Mouse (Mus musculus): ENCODE data around the gene Rpl10. TPM values are rescaled to one million over a fixed set of nuclear protein-coding genes. Genes with fewer than 3 reads are reported as not detected.
A peak's percentile ranks its signal among the peaks of the same experiment; 100 is the strongest.

Gene Rpl10
- total and polyA plus RNA-seq, 3 experiments = 459 to 3,697 (median 3,137) TPM

- TF ChIP-seq NRF1 (IDR thresholded peaks at IDR 0.05; ENCODE audit: low read depth, low read length) = no peak
Measured at GRCm38 (mm10) chrX:74248651-74249050, 22.0 kb upstream of the Rpl10 start (continued).

GRCm38 (mm10) chrX:74249615-74250014 lies 21.0 kb upstream of the Rpl10 start, which contains the start of gene Flna:
TSS of gene Flna (minus strand) at chrX:74249820.
- Histone ChIP-seq H3K27ac (ENCODE audit: insufficient read depth, low read depth) (0 out of 2 replicates have a peak within 1 kb of the TSS, but pooled peaks have one; percentile 34), H3K79me2 (replicated peaks; ENCODE audit: control insufficient read depth, extremely low read depth, insufficient read depth, poor library complexity, severe bottlenecking) (peaks cover 9% of the 10 kb centered on the region; the same call in 1 of the 2 replicates), H3K4me1 (ENCODE audit: control insufficient read depth in 1 of 2, insufficient read depth in 2 of 2) (peaks cover 2 to 13% of the 10 kb centered on the region in 2 experiments; a peak in 3 of 4 replicates), H3K9me3 (replicated peaks; ENCODE audit: low read length) (no peaks in the 10 kb centered on the region), H3K9ac (ENCODE audit: insufficient read depth, low read depth) (peak within 1 kb of the TSS; percentile 58; the same call in 1 of the 2 replicates), H3K27me3 (replicated peaks) (no peaks in the 10 kb centered on the region), H3K4me3 (replicated peaks in 1 of 3; ENCODE audit: low read depth in 2 of 3, low read length in 2 of 3, poor library complexity in 1 of 3) (peak within 1 kb of the TSS; percentile 21 to 69 (median 32)), H3K36me3 (replicated peaks in 1 of 2; ENCODE audit: control insufficient read depth in 1 of 2, insufficient read depth in 1 of 2, low read length in 1 of 2) (no peaks in the 10 kb centered on the region), H3K4me2 (ENCODE audit: insufficient read depth, low read depth, poor library complexity, severe bottlenecking) (peak within 1 kb of the TSS; percentile 90)
- no peak for DNase-seq (ENCODE audit: extremely low read depth)
- in situ Hi-C loops (cut with MboI; ENCODE audit: low pct_ligation_motif_present, low pct_unique_long_range_greater_than_20kb, low sequenced_read_pairs) = loop anchor here (5.0 to 10.0 kb wide), 2 partner anchors 125 to 163 kb away; partner anchors contain the start of gene Opn1mw
- TF ChIP-seq RAD21 (IDR thresholded peaks at IDR 0.05; ENCODE audit: low read depth, low read length) (no peak; the same call in none of the 2 replicates), CHD2 (IDR thresholded peaks at IDR 0.05; ENCODE audit: low read length) (0 out of 2 replicates have a peak, but pooled peaks have one; percentile 45), ZNF384 (IDR thresholded peaks at IDR 0.05; ENCODE audit: low read depth, low read length) (no peak), MAFK (IDR thresholded peaks at IDR 0.05; ENCODE audit: insufficient replicate concordance, low read length) (no peak), ETS1 (conservative IDR thresholded peaks at IDR 0.05; ENCODE audit: low read depth, low read length) (no peak), PAX5 (IDR thresholded peaks at IDR 0.05; ENCODE audit: low read length) (no peak), ZC3H11A (IDR thresholded peaks at IDR 0.05; ENCODE audit: low read depth, low read length) (no peak), BHLHE40 (IDR thresholded peaks at IDR 0.05; ENCODE audit: low read depth, low read length) (no peak), MYC (IDR thresholded peaks at IDR 0.05; ENCODE audit: low read depth, low read length) (no peak), POLR2A (IDR thresholded peaks at IDR 0.05; ENCODE audit: low read depth, low read length) (peak; percentile 49; the same call in 1 of the 2 replicates), USF2 (conservative IDR thresholded peaks at IDR 0.05; ENCODE audit: low read depth, low read length) (no peak), NELFE (IDR thresholded peaks at IDR 0.05; ENCODE audit: low read depth, low read length) (0 out of 2 replicates have a peak, but pooled peaks have one; percentile 32), USF1 (IDR thresholded peaks at IDR 0.05; ENCODE audit: low read depth, low read length) (no peak), KAT2A (IDR thresholded peaks at IDR 0.05; ENCODE audit: insufficient replicate concordance, low read length) (no peak), NRF1 (IDR thresholded peaks at IDR 0.05; ENCODE audit: low read depth, low read length) (peak; percentile 28; the same call in 1 of the 2 replicates), JUND (conservative IDR thresholded peaks at IDR 0.05; ENCODE audit: low read depth, low read length) (no peak), IRF4 (IDR thresholded peaks at IDR 0.05; ENCODE audit: low read depth, low read length) (no peak), HCFC1 (IDR thresholded peaks at IDR 0.05; ENCODE audit: low read depth, low read length) (no peak), TCF12 (IDR thresholded peaks at IDR 0.05; ENCODE audit: low read depth, low read length) (peak; percentile 51; the same call in 1 of the 2 replicates), CHD1 (IDR thresholded peaks at IDR 0.05; ENCODE audit: low read depth, low read length) (no peak), EP300 (IDR thresholded peaks at IDR 0.05; ENCODE audit: low read length) (no peak), ELF1 (IDR thresholded peaks at IDR 0.05; ENCODE audit: low read depth, low read length) (no peak), SIN3A (IDR thresholded peaks at IDR 0.05; ENCODE audit: low read length) (0 out of 2 replicates have a peak, but pooled peaks have one; percentile 37), UBTF (IDR thresholded peaks at IDR 0.05; ENCODE audit: low read depth, low read length) (no peak), ZKSCAN1 (IDR thresholded peaks at IDR 0.05; ENCODE audit: borderline replicate concordance, low read depth, low read length) (no peak), E2F4 (IDR thresholded peaks at IDR 0.05; ENCODE audit: insufficient replicate concordance, low read depth, low read length) (no peak), JUN (IDR thresholded peaks at IDR 0.05; ENCODE audit: insufficient read depth, low read depth, low read length) (no peak), ZMIZ1 (IDR thresholded peaks at IDR 0.05; ENCODE audit: low read depth, low read length) (no peak), MEF2A (IDR thresholded peaks at IDR 0.05; ENCODE audit: borderline replicate concordance, low read depth, low read length) (no peak), MXI1 (IDR thresholded peaks at IDR 0.05; ENCODE audit: low read depth, low read length) (peak; percentile 46), GABPA (IDR thresholded peaks at IDR 0.05; ENCODE audit: insufficient replicate concordance, low read depth, low read length) (no peak), POLR2AphosphoS2 (IDR thresholded peaks at IDR 0.05; ENCODE audit: low read depth, low read length) (no peak), MAX (IDR thresholded peaks at IDR 0.05; ENCODE audit: low read length) (no peak), SMC3 (IDR thresholded peaks at IDR 0.05; ENCODE audit: low read depth, low read length) (peak; percentile 38), RCOR1 (conservative IDR thresholded peaks at IDR 0.05; ENCODE audit: low read depth, low read length) (no peak), MAZ (IDR thresholded peaks at IDR 0.05; ENCODE audit: low read depth, low read length) (no peak), CTCF (conservative IDR thresholded peaks at IDR 0.05 in 1 of 2, IDR thresholded peaks at IDR 0.05 in 1 of 2; ENCODE audit: low read depth in 2 of 2, low read length in 2 of 2) (peak in 1 of 2 experiments; percentile 49; a peak in 2 of 4 replicates), TBP (conservative IDR thresholded peaks at IDR 0.05; ENCODE audit: low read depth, low read length) (no peak)
- dilution Hi-C loops (cut with MboI; ENCODE audit: extremely low pct_ligation_motif_present, extremely low pct_unique_long_range_greater_than_20kb, low sequenced_read_pairs) = no loop called here

All from CH12.LX (cell line).